Mouse (Mus musculus): ENCODE data around the gene Dll3. TPM values are rescaled to one million over a fixed set of nuclear protein-coding genes. Genes with fewer than 3 reads are reported as not detected.

Gene Dll3
- polyA plus RNA-seq, 1 experiment, result not detected

GRCm38 (mm10) chr7:28326457-28326856, 24.4 kb upstream of the Dll3 start:
- DNase-seq (ENCODE audit: low read depth in 1 of 2, low spot score in 2 of 2), result no peak
- Histone ChIP-seq H3K4me1 (ENCODE audit: control insufficient read depth, insufficient read depth, insufficient read length) (no peaks in the 10 kb centered on the region), H3K4me3 (ENCODE audit: extremely low read depth, insufficient read depth, insufficient read length) (no peak overlapping the region), H3K36me3 (ENCODE audit: control insufficient read depth, insufficient read depth, low read length) (peaks cover 60% of the 10 kb centered on the region), H3K27me3 (ENCODE audit: control insufficient read depth, insufficient read depth, low read length) (no peaks in the 10 kb centered on the region), H3K27ac (ENCODE audit: insufficient read depth, low read length) (no peak overlapping the region)
- 92% methylated on average over 4 of the region's 4 CpGs for WGBS
- TF ChIP-seq CTCF (IDR thresholded peaks at IDR 0.05; ENCODE audit: extremely low read depth, insufficient read depth, insufficient read length, insufficient replicate concordance), result no peak
- no peak for TF ChIP-seq POLR2A (IDR thresholded peaks at IDR 0.05; ENCODE audit: low read depth, low read length)

- TF ChIP-seq CTCF (IDR thresholded peaks at IDR 0.05; ENCODE audit: extremely low read depth, insufficient read depth, insufficient read length, insufficient replicate concordance) (no peak), POLR2A (IDR thresholded peaks at IDR 0.05; ENCODE audit: low read depth, low read length) (no peak)
- WGBS, result 95% methylated on average over 8 of the region's 8 CpGs
- H3K27ac ChIP-seq (ENCODE audit: insufficient read depth, low read length), result no peak overlapping the region
- no peak overlapping the region for H3K4me3 ChIP-seq (ENCODE audit: extremely low read depth, insufficient read depth, insufficient read length)
- DNase-seq (ENCODE audit: low read depth in 1 of 2, low spot score in 2 of 2), result no peak
- H3K36me3 ChIP-seq (ENCODE audit: control insufficient read depth, insufficient read depth, low read length), result peaks cover 54% of the 10 kb centered on the region
- no peaks in the 10 kb centered on the region for H3K4me1 ChIP-seq (ENCODE audit: control insufficient read depth, insufficient read depth, insufficient read length)
- no peaks in the 10 kb centered on the region for H3K27me3 ChIP-seq (ENCODE audit: control insufficient read depth, insufficient read depth, low read length)
Observed at GRCm38 (mm10) chr7:28325293-28325692, 23.3 kb upstream of the Dll3 start.

GRCm38 (mm10) chr7:28321974-28322720, 20.1 kb upstream of the Dll3 start:
- peaks cover 57% of the 10 kb centered on the region for H3K36me3 ChIP-seq (ENCODE audit: control insufficient read depth, insufficient read depth, low read length)
- TF ChIP-seq CTCF (IDR thresholded peaks at IDR 0.05; ENCODE audit: extremely low read depth, insufficient read depth, insufficient read length, insufficient replicate concordance) (no peak), POLR2A (IDR thresholded peaks at IDR 0.05; ENCODE audit: low read depth, low read length) (no peak)
- no peak for DNase-seq (ENCODE audit: low read depth in 1 of 2, low spot score in 2 of 2)
- 66% methylated on average over 15 of the region's 15 CpGs for WGBS
- no peak overlapping the region for H3K4me3 ChIP-seq (ENCODE audit: extremely low read depth, insufficient read depth, insufficient read length)
- H3K27ac ChIP-seq (ENCODE audit: insufficient read depth, low read length), result no peak overlapping the region
- H3K4me1 ChIP-seq (ENCODE audit: control insufficient read depth, insufficient read depth, insufficient read length), result no peaks in the 10 kb centered on the region
- no peaks in the 10 kb centered on the region for H3K27me3 ChIP-seq (ENCODE audit: control insufficient read depth, insufficient read depth, low read length)

GRCm38 (mm10) chr7:28318714-28319113, 16.7 kb upstream of the Dll3 start:
- Histone ChIP-seq H3K4me1 (ENCODE audit: control insufficient read depth, insufficient read depth, insufficient read length) (no peaks in the 10 kb centered on the region), H3K27me3 (ENCODE audit: control insufficient read depth, insufficient read depth, low read length) (no peaks in the 10 kb centered on the region), H3K27ac (ENCODE audit: insufficient read depth, low read length) (no peak overlapping the region), H3K36me3 (ENCODE audit: control insufficient read depth, insufficient read depth, low read length) (peaks cover 66% of the 10 kb centered on the region), H3K4me3 (ENCODE audit: extremely low read depth, insufficient read depth, insufficient read length) (no peak overlapping the region)
- 95% methylated on average over 17 of the region's 17 CpGs for WGBS
- no peak for DNase-seq (ENCODE audit: low read depth in 1 of 2, low spot score in 2 of 2)
- TF ChIP-seq POLR2A (IDR thresholded peaks at IDR 0.05; ENCODE audit: low read depth, low read length) (no peak), CTCF (IDR thresholded peaks at IDR 0.05; ENCODE audit: extremely low read depth, insufficient read depth, insufficient read length, insufficient replicate concordance) (no peak)

GRCm38 (mm10) chr7:28318036-28318435, 16.0 kb upstream of the Dll3 start:
- 85% methylated on average over 3 of the region's 3 CpGs for WGBS
- Histone ChIP-seq H3K4me3 (ENCODE audit: extremely low read depth, insufficient read depth, insufficient read length) (no peak overlapping the region), H3K4me1 (ENCODE audit: control insufficient read depth, insufficient read depth, insufficient read length) (no peaks in the 10 kb centered on the region), H3K36me3 (ENCODE audit: control insufficient read depth, insufficient read depth, low read length) (peaks cover 59% of the 10 kb centered on the region), H3K27me3 (ENCODE audit: control insufficient read depth, insufficient read depth, low read length) (no peaks in the 10 kb centered on the region), H3K27ac (ENCODE audit: insufficient read depth, low read length) (no peak overlapping the region)
- no peak for TF ChIP-seq POLR2A (IDR thresholded peaks at IDR 0.05; ENCODE audit: low read depth, low read length)
- no peak for TF ChIP-seq CTCF (IDR thresholded peaks at IDR 0.05; ENCODE audit: extremely low read depth, insufficient read depth, insufficient read length, insufficient replicate concordance)
- DNase-seq (ENCODE audit: low read depth in 1 of 2, low spot score in 2 of 2), result no peak

- TF ChIP-seq POLR2A (IDR thresholded peaks at IDR 0.05; ENCODE audit: low read depth, low read length) (no peak), CTCF (IDR thresholded peaks at IDR 0.05; ENCODE audit: extremely low read depth, insufficient read depth, insufficient read length, insufficient replicate concordance) (no peak)
- under 1% methylated on average over 45 of the region's 45 CpGs for WGBS
- peaks cover 4% of the 10 kb centered on the region; the same call in 1 of the 2 replicates for H3K4me1 ChIP-seq (ENCODE audit: control insufficient read depth, insufficient read depth, insufficient read length)
- no peaks in the 10 kb centered on the region for H3K27me3 ChIP-seq (ENCODE audit: control insufficient read depth, insufficient read depth, low read length)
- DNase-seq (ENCODE audit: low read depth in 1 of 2, low spot score in 2 of 2), result peak; percentile 85 to 97
- peak within 1 kb of the TSS; percentile 77 for H3K4me3 ChIP-seq (ENCODE audit: extremely low read depth, insufficient read depth, insufficient read length)
- peaks cover 36% of the 10 kb centered on the region for H3K36me3 ChIP-seq (ENCODE audit: control insufficient read depth, insufficient read depth, low read length)
- no peak within 1 kb of the TSS for H3K27ac ChIP-seq (ENCODE audit: insufficient read depth, low read length)
Observed at GRCm38 (mm10) chr7:28311926-28312543, 10.0 kb upstream of the Dll3 start, which contains the start of gene Timm50. Timm50 (minus strand) TSS chr7:28312072.

Data from spleen, adult 2 months (tissue).